Comparison of ENCODE assay signal across 9 mouse cellular contexts in genomic region chr9:95407586-95408220, GRCm38 (mm10). TPM values are rescaled to one million over a fixed set of nuclear protein-coding genes. Genes with fewer than 3 reads are reported as not detected.
DNase-seq lines count a peak whose midpoint lies in the region; ATAC-seq and TF ChIP-seq lines count a peak whose summit lies in the region.
"Had no signal": no experiment of that assay in that cellular context is flagged by ENCODE, and none has a peak within 500 bp of the region (broad histone marks: within the 10 kb centered on the region; RNA-seq: fewer than 3 reads in every experiment).

No protein-coding gene starts in this region.

- peak; percentile 47 for DNase-seq in gastrocnemius, adult 2 months
- no peak for DNase-seq in gastrocnemius, adult 8-10 months (ENCODE audit: low spot score in 2 of 2)
- peak; percentile 2 for DNase-seq in heart, postnatal 25 days (ENCODE audit: low spot score)
- DNase-seq in kidney, postnatal 25 days = peak; percentile 66 to 78
- peak; percentile 48 to 73 for DNase-seq in lung, postnatal 4 days
- no peak for DNase-seq in layer of hippocampus, postnatal 36 days

- ATAC-seq in common myeloid progenitor, adult 5-6 weeks (replicated peaks; ENCODE audit: low read depth, poor library complexity, severe bottlenecking) = peak; percentile 68

- H3K27me3 ChIP-seq in testis, adult 2 months (ENCODE audit: control insufficient read depth, insufficient read depth, low read length) = peaks cover 2% of the 10 kb centered on the region; the same call in 1 of the 2 replicates
- H3K27me3 ChIP-seq: CH12.LX had no signal

- intact Hi-C loops in gastrocnemius, adult 2 months (cut with DNase I) = loop anchor here (5.0 kb wide), 2 partner anchors 540 to 670 kb away; no protein-coding TSS in a partner anchor
- intact Hi-C loops in heart, postnatal 25 days (cut with DNase I) = loop anchor here (5.0 kb wide), 2 partner anchors 220 to 670 kb away; no protein-coding TSS in a partner anchor

- peaks cover 15% of the 10 kb centered on the region for H3K4me1 ChIP-seq in testis, adult 2 months (ENCODE audit: control insufficient read depth, insufficient read depth, low read length)

- H3K4me3 ChIP-seq in gastrocnemius, adult 2 months = peak overlapping the region; percentile 84
- H3K4me3 ChIP-seq in testis, adult 2 months (ENCODE audit: control insufficient read depth, low read depth, low read length) = peak overlapping the region; percentile 35

- H3K36me3 ChIP-seq in testis, adult 2 months (ENCODE audit: control insufficient read depth, insufficient read depth, low read length) = no peaks in the 10 kb centered on the region

- TF ChIP-seq CTCF in gastrocnemius, adult 2 months (IDR thresholded peaks at IDR 0.05) = no peak
- TF ChIP-seq CTCF in testis, adult 2 months (IDR thresholded peaks at IDR 0.05; ENCODE audit: control insufficient read depth, insufficient read depth, insufficient replicate concordance, low read depth, low read length) = no peak

- TF ChIP-seq POLR2A in testis, adult 2 months (IDR thresholded peaks at IDR 0.05; ENCODE audit: control insufficient read depth, low read depth, low read length) = 0 out of 2 replicates have a peak, but pooled peaks have one; percentile 10

- H3K27ac ChIP-seq in gastrocnemius, adult 2 months = peak overlapping the region; percentile 73
- no peak overlapping the region for H3K27ac ChIP-seq in testis, adult 2 months (ENCODE audit: control insufficient read depth, insufficient read depth, low read depth, low read length)

RNA-seq across cellular contexts. Expression of gene Chst2, which starts 1.2 kb away (rescaled TPM):
- total RNA-seq in gastrocnemius, adult 2 months (2021) = under 1 TPM; 0.43 to 0.53 TPM
- total RNA-seq in gastrocnemius, adult 8-10 months (2022) = under 1 TPM; 0.19 to 0.36 (median 0.30) TPM
- total RNA-seq in common myeloid progenitor, adult 5-6 weeks (2017) = 0.05 TPM in 1 of 2 replicates, not detected in the other
- 1 to 10 TPM; 1.4 TPM for total RNA-seq in heart, postnatal 25 days (2021)
- 0.38 and 0.43 TPM in 2 replicates for polyA plus RNA-seq in testis, adult 2 months (2012; rRNA removed)
- total RNA-seq in layer of hippocampus, postnatal 36 days (2021) = 100 to 1,000 TPM; 105 to 116 TPM
- total RNA-seq: CH12.LX had no signal

Comparison
In these comparisons a context has a peak if more than half of its experiments do, and no peak if none do; other contexts are left out.
1. DNase-seq: peak in gastrocnemius, adult 2 months (single experiment), heart, postnatal 25 days (single experiment), kidney, postnatal 25 days (2 of 2) and lung, postnatal 4 days (2 of 2); none in gastrocnemius, adult 8-10 months (0 of 2) and layer of hippocampus, postnatal 36 days (0 of 2).
2. RNA of gene Chst2, which starts 1.2 kb away (total RNA-seq): 105 to 116 TPM in layer of hippocampus, postnatal 36 days; 1.4 TPM in heart, postnatal 25 days, 0.43 to 0.53 TPM in gastrocnemius, adult 2 months, 0.19 to 0.36 TPM in gastrocnemius, adult 8-10 months and 0.05 TPM in common myeloid progenitor, adult 5-6 weeks; every median in the first group is over 10 times any median in the second.